Mouse (Mus musculus) liver, embryonic 12.5 days (tissue): ENCODE results near the gene Dnah1. TPM values are rescaled to one million over a fixed set of nuclear protein-coding genes. Genes with fewer than 3 reads are reported as not detected.

ENCODE experiments used
- ATAC-seq: fragments of 200-750 bp; cut with Nextera tagmentation; 2 replicates; pipeline ENCODE4 v1.8.0; 2017; ENCODE audit warnings: moderate number of reproducible peaks, mild to moderate bottlenecking, moderate library complexity
- H3K27ac ChIP-seq: fragments of 300-500 bp; sonication (generic); 2 replicates; pipeline ENCODE4 v1.5.1; 2016; ENCODE audit warnings: mild to moderate bottlenecking
- H3K27me3 ChIP-seq: fragments of 300-500 bp; sonication (generic); replicated peaks from 2 replicates; pipeline ENCODE4 v1.6.1; 2016; ENCODE audit warnings: mild to moderate bottlenecking, moderate library complexity
- H3K36me3 ChIP-seq: fragments of 300-500 bp; sonication (generic); 2 replicates; pipeline ENCODE4 v1.6.1; 2016; ENCODE audit warnings: mild to moderate bottlenecking, moderate library complexity
- H3K4me1 ChIP-seq: fragments of 300-500 bp; sonication (generic); 2 replicates; pipeline ENCODE4 v1.6.1; 2016
- H3K4me2 ChIP-seq: fragments of 300-500 bp; sonication (generic); 2 replicates; pipeline ENCODE4 v1.6.1; 2016; ENCODE audit warnings: mild to moderate bottlenecking, moderate library complexity
- H3K4me3 ChIP-seq: fragments of 300-500 bp; sonication (generic); 2 replicates; pipeline ENCODE4 v1.5.1; 2016; ENCODE audit warnings: mild to moderate bottlenecking, moderate library complexity
- H3K9ac ChIP-seq: fragments of 300-500 bp; sonication (generic); 2 replicates; pipeline ENCODE4 v1.6.1; 2016; ENCODE audit warnings: mild to moderate bottlenecking, moderate library complexity
- H3K9me3 ChIP-seq: fragments of 300-500 bp; sonication (generic); replicated peaks from 2 replicates; pipeline ENCODE4 v1.6.1; 2016; ENCODE audit warnings: mild to moderate bottlenecking, moderate library complexity
- WGBS: fragments of 180-500 bp; shearing (Covaris S2); methylation state at CpG from one replicate; pipeline ENCODE4 v1.1.7; 2016; ENCODE audit not compliant: insufficient replicate concordance; 5-methylcytosine and 5-hydroxymethylcytosine counted together
- polyA plus RNA-seq: library from polyadenylated mRNA; unstranded; fragments of >200 nt; fragmentation: Nextera tagmentation; extraction: Ambion mirVana; gene quantifications from 2 replicates; pipeline ENCODE4 v1.2.1, GENCODE M21; 2016

Gene Dnah1
- polyA plus RNA-seq, 1 experiment from 2014 or later, result 0.48 TPM

GRCm38 (mm10) chr14:31230442-31230841 is 93.3 kb downstream of the Dnah1 start:
- WGBS, result 60% methylated on average over 8 of the region's 8 CpGs
- H3K9ac ChIP-seq, result no peak overlapping the region
- H3K4me3 ChIP-seq, result no peak overlapping the region
- no peaks in the 10 kb centered on the region for H3K36me3 ChIP-seq
- H3K9me3 ChIP-seq, result no peaks in the 10 kb centered on the region
- no peak for ATAC-seq
- H3K4me1 ChIP-seq, result peaks cover 23% of the 10 kb centered on the region; the same call in 1 of the 2 replicates
- no peak overlapping the region for H3K27ac ChIP-seq
- H3K27me3 ChIP-seq, result peaks cover 47% of the 10 kb centered on the region; the same call in 1 of the 2 replicates
- H3K4me2 ChIP-seq, result no peak overlapping the region

- Histone ChIP-seq H3K4me3 (no peak overlapping the region), H3K9ac (no peak overlapping the region), H3K4me1 (peaks cover 17% of the 10 kb centered on the region; the same call in 1 of the 2 replicates), H3K27ac (no peak overlapping the region; the same call in 1 of the 2 replicates), H3K9me3 (no peaks in the 10 kb centered on the region), H3K4me2 (no peak overlapping the region), H3K27me3 (peaks cover 40% of the 10 kb centered on the region), H3K36me3 (no peaks in the 10 kb centered on the region)
- WGBS, result 28% methylated on average over 6 of the region's 6 CpGs
- ATAC-seq, result no peak
These were observed 95.5 kb downstream of the Dnah1 start for GRCm38 (mm10) chr14:31228234-31228633.

GRCm38 (mm10) chr14:31226978-31227377 is 96.7 kb downstream of the Dnah1 start:
- no peak for ATAC-seq
- 69% methylated on average over 4 of the region's 4 CpGs for WGBS
- peaks cover 29% of the 10 kb centered on the region for H3K27me3 ChIP-seq

GRCm38 (mm10) chr14:31217666-31218065 is 106.0 kb downstream of the Dnah1 start, which contains the start of gene Sema3g:
Gene Sema3g, plus strand, starts transcription at chr14:31217860.
- ATAC-seq, result peak; percentile 53
- Histone ChIP-seq H3K9me3 (no peaks in the 10 kb centered on the region), H3K27me3 (peaks cover 37% of the 10 kb centered on the region), H3K4me2 (peak within 1 kb of the TSS; percentile 26), H3K27ac (no peak within 1 kb of the TSS), H3K4me3 (no peak within 1 kb of the TSS), H3K9ac (peak within 1 kb of the TSS; percentile 22; the same call in 1 of the 2 replicates), H3K36me3 (no peaks in the 10 kb centered on the region), H3K4me1 (peaks cover 36% of the 10 kb centered on the region)
- 15% methylated on average over 11 of the region's 11 CpGs for WGBS

More at GRCm38 (mm10) chr14:31226978-31227377, 96.7 kb downstream of the Dnah1 start:
- peaks cover 9% of the 10 kb centered on the region; the same call in 1 of the 2 replicates for H3K4me1 ChIP-seq
- no peak overlapping the region for H3K9ac ChIP-seq
- no peaks in the 10 kb centered on the region for H3K9me3 ChIP-seq
- H3K36me3 ChIP-seq, result no peaks in the 10 kb centered on the region
- no peak overlapping the region for H3K4me2 ChIP-seq
- no peak overlapping the region; the same call in 1 of the 2 replicates for H3K27ac ChIP-seq
- no peak overlapping the region for H3K4me3 ChIP-seq

- ATAC-seq, result no peak
- H3K4me1 ChIP-seq, result peaks cover 43% of the 10 kb centered on the region
- 47% methylated on average over 2 of the region's 2 CpGs for WGBS
These were observed 106.8 kb downstream of the Dnah1 start, which contains the start of gene Nisch for GRCm38 (mm10) chr14:31216846-31217245. Gene Nisch, minus strand, starts transcription at chr14:31216946.

GRCm38 (mm10) chr14:31215157-31216002 is 108.3 kb downstream of the Dnah1 start:
- Histone ChIP-seq H3K9me3 (no peaks in the 10 kb centered on the region), H3K4me3 (no peak overlapping the region), H3K27ac (0 out of 2 replicates have a peak overlapping the region, but pooled peaks have one; percentile 3), H3K27me3 (peaks cover 25% of the 10 kb centered on the region), H3K4me1 (peaks cover 52% of the 10 kb centered on the region), H3K9ac (no peak overlapping the region), H3K36me3 (no peaks in the 10 kb centered on the region), H3K4me2 (no peak overlapping the region)
- WGBS, result 32% methylated on average over 15 of the region's 15 CpGs
- ATAC-seq, result peak; percentile 27; the same call in 1 of the 2 replicates

More at GRCm38 (mm10) chr14:31216846-31217245, 106.8 kb downstream of the Dnah1 start, which contains the start of gene Nisch:
- Histone ChIP-seq H3K9ac (peak within 1 kb of the TSS; percentile 22; the same call in 1 of the 2 replicates), H3K4me3 (no peak within 1 kb of the TSS), H3K9me3 (no peaks in the 10 kb centered on the region), H3K27me3 (peaks cover 36% of the 10 kb centered on the region), H3K4me2 (peak within 1 kb of the TSS; percentile 26), H3K36me3 (no peaks in the 10 kb centered on the region), H3K27ac (0 out of 2 replicates have a peak within 1 kb of the TSS, but pooled peaks have one; percentile 3)

- Histone ChIP-seq H3K4me2 (no peak overlapping the region), H3K9me3 (no peaks in the 10 kb centered on the region), H3K4me1 (peaks cover 52% of the 10 kb centered on the region), H3K4me3 (no peak overlapping the region), H3K36me3 (no peaks in the 10 kb centered on the region), H3K27me3 (peaks cover 24% of the 10 kb centered on the region), H3K9ac (no peak overlapping the region), H3K27ac (no peak overlapping the region)
- 42% methylated on average over 3 of the region's 3 CpGs for WGBS
- no peak for ATAC-seq
These were observed 109.0 kb downstream of the Dnah1 start for GRCm38 (mm10) chr14:31214684-31215083.

- Histone ChIP-seq H3K27ac (no peak overlapping the region), H3K4me2 (no peak overlapping the region), H3K9me3 (no peaks in the 10 kb centered on the region), H3K27me3 (peaks cover 28% of the 10 kb centered on the region), H3K36me3 (no peaks in the 10 kb centered on the region), H3K4me3 (no peak overlapping the region), H3K4me1 (peaks cover 52% of the 10 kb centered on the region), H3K9ac (no peak overlapping the region)
- WGBS, result 65% methylated on average over 8 of the region's 8 CpGs
- ATAC-seq, result no peak
These were observed 109.8 kb downstream of the Dnah1 start for GRCm38 (mm10) chr14:31213868-31214267.

GRCm38 (mm10) chr14:31212499-31212898 is 111.2 kb downstream of the Dnah1 start:
- peaks cover 21% of the 10 kb centered on the region for H3K27me3 ChIP-seq
- H3K4me3 ChIP-seq, result no peak overlapping the region
- no peak overlapping the region for H3K27ac ChIP-seq
- no peak overlapping the region for H3K9ac ChIP-seq
- no peak overlapping the region for H3K4me2 ChIP-seq
- H3K36me3 ChIP-seq, result no peaks in the 10 kb centered on the region
- ATAC-seq, result no peak
- 77% methylated on average over 3 of the region's 3 CpGs for WGBS
- H3K9me3 ChIP-seq, result no peaks in the 10 kb centered on the region
- peaks cover 58% of the 10 kb centered on the region for H3K4me1 ChIP-seq

- H3K4me3 ChIP-seq, result no peak overlapping the region
- peaks cover 60% of the 10 kb centered on the region for H3K4me1 ChIP-seq
- H3K27me3 ChIP-seq, result peaks cover 18% of the 10 kb centered on the region
- ATAC-seq, result no peak
- no peak overlapping the region for H3K4me2 ChIP-seq
- H3K36me3 ChIP-seq, result no peaks in the 10 kb centered on the region
- H3K9ac ChIP-seq, result no peak overlapping the region
- no peaks in the 10 kb centered on the region for H3K9me3 ChIP-seq
- 69% methylated on average over 6 of the region's 6 CpGs for WGBS
- no peak overlapping the region for H3K27ac ChIP-seq
These were observed 111.8 kb downstream of the Dnah1 start for GRCm38 (mm10) chr14:31211854-31212253.
